In genomic region chr10:99229031-99229684, GRCm38 (mm10) we compare ENCODE assay signal across 8 mouse cellular contexts. TPM values are rescaled to one million over a fixed set of nuclear protein-coding genes. Genes with fewer than 3 reads are reported as not detected.
DNase-seq lines count a peak whose midpoint lies in the region; ATAC-seq lines count a peak whose summit lies in the region.

No protein-coding gene starts in this region.

- no peak overlapping the region for H3K4me3 ChIP-seq in brown adipose tissue, adult 24 weeks (ENCODE audit: insufficient read depth, low read depth, low read length)
- H3K4me3 ChIP-seq in limb, embryonic 13.5 days, result no peak overlapping the region
- no peak overlapping the region for H3K4me3 ChIP-seq in midbrain, embryonic 15.5 days

- H3K4me2 ChIP-seq in limb, embryonic 13.5 days (replicated peaks), result peak overlapping the region; percentile 59
- peak overlapping the region; percentile 30 for H3K4me2 ChIP-seq in midbrain, embryonic 15.5 days

- H3K27ac ChIP-seq in brown adipose tissue, adult 24 weeks (replicated peaks; ENCODE audit: low read depth, low read length), result peak overlapping the region; percentile 72
- peak overlapping the region; percentile 48; the same call in 1 of the 2 replicates for H3K27ac ChIP-seq in limb, embryonic 13.5 days
- H3K27ac ChIP-seq in midbrain, embryonic 15.5 days, result no peak overlapping the region

- DNase-seq in 416B (ENCODE audit: low read depth), result peak; percentile 90
- DNase-seq in heart, postnatal 4 days, result peak; percentile 43
- no peak for DNase-seq in urinary bladder, adult 18-20 months (ENCODE audit: low spot score in 2 of 2)
- DNase-seq in cerebellum, postnatal 14 days, result no peak
- no peak for DNase-seq in Muller cell, postnatal 12 days (ENCODE audit: inconsistent ontology term)

- peaks cover 20% of the 10 kb centered on the region for H3K4me1 ChIP-seq in brown adipose tissue, adult 24 weeks (ENCODE audit: control insufficient read depth, insufficient read depth, insufficient read length, low read length)
- H3K4me1 ChIP-seq in limb, embryonic 13.5 days, result peaks cover 25% of the 10 kb centered on the region
- H3K4me1 ChIP-seq in midbrain, embryonic 15.5 days, result peaks cover 14% of the 10 kb centered on the region

- no peaks in the 10 kb centered on the region for H3K9me3 ChIP-seq in limb, embryonic 13.5 days
- no peaks in the 10 kb centered on the region for H3K9me3 ChIP-seq in midbrain, embryonic 15.5 days

- 7% methylated on average over 16 of the region's 16 CpGs for WGBS in limb, embryonic 13.5 days
- WGBS in midbrain, embryonic 15.5 days, result 16% methylated on average over 16 of the region's 16 CpGs

- H3K9ac ChIP-seq in limb, embryonic 13.5 days, result no peak overlapping the region
- no peak overlapping the region for H3K9ac ChIP-seq in midbrain, embryonic 15.5 days

- ATAC-seq in limb, embryonic 13.5 days (ENCODE audit: low FRiP score, low read depth), result peak; percentile 58
- no peak; the same call in 1 of the 2 replicates for ATAC-seq in midbrain, embryonic 15.5 days (replicated peaks)

- H3K36me3 ChIP-seq in limb, embryonic 13.5 days, result no peaks in the 10 kb centered on the region
- no peaks in the 10 kb centered on the region for H3K36me3 ChIP-seq in midbrain, embryonic 15.5 days (replicated peaks)

- no peaks in the 10 kb centered on the region for H3K27me3 ChIP-seq in limb, embryonic 13.5 days
- no peaks in the 10 kb centered on the region for H3K27me3 ChIP-seq in midbrain, embryonic 15.5 days (replicated peaks)

RNA-seq across cellular contexts. Expression of gene Dusp6, which starts 33.9 kb away (rescaled TPM):
- 47.6 and 47.7 TPM in 2 replicates for polyA plus RNA-seq in brown adipose tissue, adult 24 weeks (2012; ENCODE audit: insufficient read depth, insufficient read length, missing spikeins)
- total RNA-seq in heart, postnatal 4 days (2021), result 10 to 100 TPM; 37.0 to 38.2 TPM
- polyA plus RNA-seq in limb, embryonic 13.5 days (2015; fragmentation: Nextera tagmentation; extraction: Ambion mirVana), result 64.3 and 72.1 TPM in 2 replicates
- 27.0 and 28.3 TPM in 2 replicates for polyA plus RNA-seq in midbrain, embryonic 15.5 days (2015; fragmentation: Nextera tagmentation; extraction: Ambion mirVana)

Comparison
In these comparisons a context has a peak if more than half of its experiments do, and no peak if none do; other contexts are left out.
1. DNase-seq: peak in 416B (single experiment) and heart, postnatal 4 days (single experiment); none in urinary bladder, adult 18-20 months (0 of 2), cerebellum, postnatal 14 days (0 of 2) and Muller cell, postnatal 12 days (single experiment).